Mouse (Mus musculus) myocyte (in vitro differentiated cells): ENCODE results near the gene Ugt1a6a.

Experiments used
- MAX ChIP-seq: IDR thresholded peaks from one replicate; pipeline ENCODE4 v1.6.1; 2011; ENCODE audit warnings: low read depth, mild to moderate bottlenecking, control low read depth
- POLR2A ChIP-seq: IDR thresholded peaks from one replicate; pipeline ENCODE4 v1.6.1; 2011; ENCODE audit warnings: low read depth, mild to moderate bottlenecking, control low read depth, moderate library complexity; ENCODE audit not compliant: insufficient read length
- POLR2AphosphoS2 ChIP-seq: IDR thresholded peaks from one replicate; pipeline ENCODE4 v1.6.1; 2011; ENCODE audit warnings: low read depth, control low read depth; ENCODE audit not compliant: insufficient read length
- TCF12 ChIP-seq: IDR thresholded peaks from one replicate; pipeline ENCODE4 v1.6.1; 2011; ENCODE audit warnings: mild to moderate bottlenecking, control low read depth; ENCODE audit not compliant: poor library complexity, insufficient read depth, severe bottlenecking
- TCF3 ChIP-seq: IDR thresholded peaks from one replicate; pipeline ENCODE4 v1.6.1; 2011; ENCODE audit warnings: low read depth, control low read depth; ENCODE audit not compliant: insufficient read length
- USF1 ChIP-seq: IDR thresholded peaks from one replicate; pipeline ENCODE4 v1.6.1; 2011; ENCODE audit warnings: low read depth, mild to moderate bottlenecking, control low read depth, moderate library complexity

GRCm38 (mm10) chr1:88133908-88134456 is 627 bp upstream of the Ugt1a6a start:
- no peak for TF ChIP-seq POLR2AphosphoS2
- TF ChIP-seq USF1, result no peak
- no peak for TF ChIP-seq POLR2A
- TF ChIP-seq TCF12, result no peak
- TF ChIP-seq TCF3, result no peak
- no peak for TF ChIP-seq MAX
